Mouse (Mus musculus) MEL (cell line): ENCODE measurements at regions not wholly inside any gene's neighbourhood (a gene's known extent, or its start where the extent isn't known, plus 50 kb on each side); places are given as distances from the start of the nearest gene placed in this dataset.

ENCODE experiments used
- DNase-seq: peaks from one replicate; pipeline ENCODE4 v3.0.0; 2011; ENCODE audit warnings: low read depth, low spot score
- H3K27ac ChIP-seq: 2 replicates; pipeline ENCODE4 v1.5.1; 2012; ENCODE audit warnings: low read depth, mild to moderate bottlenecking, control low read depth, low read length, moderate library complexity; ENCODE audit not compliant: control insufficient read depth
- H3K27me3 ChIP-seq, 2 experiments: fragments of 150-350 bp in 1 of 2; sonication (generic) in 1 of 2; 2 replicates each; pipeline ENCODE4 v1.6.1; 2012; ENCODE audit warnings: low read length in 2 of 2, mild to moderate bottlenecking in 2 of 2, improper control_type of control experiment in 1 of 2, moderate library complexity in 1 of 2; ENCODE audit not compliant: insufficient read depth in 2 of 2, control insufficient read depth in 1 of 2
- H3K36me3 ChIP-seq, 2 experiments: 2 replicates each; pipeline ENCODE4 v1.6.1; 2012 to 2014; ENCODE audit warnings: low read length in 2 of 2, improper control_type of control experiment in 1 of 2, inconsistent platforms in 1 of 2, mild to moderate bottlenecking in 1 of 2; ENCODE audit not compliant: insufficient read depth in 2 of 2, control insufficient read depth in 1 of 2
- H3K4me1 ChIP-seq, 2 experiments: fragments of 150-350 bp in 1 of 2; sonication (generic) in 1 of 2; 2 replicates each; pipeline ENCODE4 v1.6.1; 2012; ENCODE audit warnings: low read length in 2 of 2, improper control_type of control experiment in 1 of 2, mild to moderate bottlenecking in 1 of 2; ENCODE audit not compliant: insufficient read depth in 2 of 2, control insufficient read depth in 1 of 2
- H3K4me3 ChIP-seq, 2 experiments: fragments of 150-350 bp in 1 of 2; sonication (generic) in 1 of 2; 2 replicates each; pipeline ENCODE4 v1.5.1; 2012; ENCODE audit warnings: low read depth in 2 of 2, low read length in 2 of 2, mild to moderate bottlenecking in 2 of 2, moderate library complexity in 2 of 2, control low read depth in 1 of 2, improper control_type of control experiment in 1 of 2; ENCODE audit not compliant: control insufficient read depth in 1 of 2, insufficient read depth in 1 of 2
- H3K79me2 ChIP-seq: 2 replicates; pipeline ENCODE4 v1.6.1; 2012; ENCODE audit warnings: mild to moderate bottlenecking, low read length, moderate library complexity; ENCODE audit not compliant: control insufficient read depth, poor library complexity, insufficient read depth
- H3K9ac ChIP-seq: 2 replicates; pipeline ENCODE4 v1.6.1; 2012; ENCODE audit warnings: low read depth, mild to moderate bottlenecking, control low read depth, low read length, moderate library complexity; ENCODE audit not compliant: control insufficient read depth, poor library complexity, severe bottlenecking
- H3K9me3 ChIP-seq: fragments of 150-350 bp; sonication (generic); replicated peaks from 2 replicates; pipeline ENCODE4 v1.6.1; 2012; ENCODE audit warnings: mild to moderate bottlenecking, low read length, improper control_type of control experiment, moderate library complexity; ENCODE audit not compliant: insufficient read depth
- ETS1 ChIP-seq: IDR thresholded peaks from 2 replicates; pipeline ENCODE4 v1.6.1; 2012; ENCODE audit warnings: low read depth, mild to moderate bottlenecking, inconsistent platforms, low read length, improper control_type of control experiment, moderate library complexity
- GATA1 ChIP-seq: IDR thresholded peaks from 2 replicates; pipeline ENCODE4 v1.6.1; 2011; ENCODE audit warnings: low read depth, low read length, improper control_type of control experiment
- JUND ChIP-seq: IDR thresholded peaks from 2 replicates; pipeline ENCODE4 v1.6.1; 2011; ENCODE audit warnings: low read depth, mild to moderate bottlenecking, improper control_type of control experiment, low read length
- MAZ ChIP-seq: IDR thresholded peaks from 2 replicates; pipeline ENCODE4 v1.6.1; 2012; ENCODE audit warnings: low read depth, mild to moderate bottlenecking, inconsistent platforms, low read length, improper control_type of control experiment
- MEF2A ChIP-seq: IDR thresholded peaks from 2 replicates; pipeline ENCODE4 v1.6.1; 2014; ENCODE audit warnings: low read depth, mild to moderate bottlenecking, inconsistent platforms, low read length, improper control_type of control experiment; ENCODE audit not compliant: poor library complexity, insufficient replicate concordance, severe bottlenecking; ENCODE audit errors: extremely low read depth
- NELFE ChIP-seq: IDR thresholded peaks from 2 replicates; pipeline ENCODE4 v1.6.1; 2011; ENCODE audit warnings: low read depth, low read length, improper control_type of control experiment
- POLR2AphosphoS5 ChIP-seq: IDR thresholded peaks from 2 replicates; pipeline ENCODE4 v1.6.1; 2012; ENCODE audit warnings: low read depth, borderline replicate concordance, mild to moderate bottlenecking, inconsistent platforms, low read length, moderate library complexity, mixed read lengths
- RAD21 ChIP-seq: IDR thresholded peaks from 2 replicates; pipeline ENCODE4 v1.6.1; 2011; ENCODE audit warnings: mild to moderate bottlenecking, low read depth, low read length, improper control_type of control experiment
- TAL1 ChIP-seq: IDR thresholded peaks from 2 replicates; pipeline ENCODE4 v1.6.1; 2012; ENCODE audit warnings: mild to moderate bottlenecking, inconsistent platforms, low read length, moderate library complexity, mixed read lengths
- TCF12 ChIP-seq: IDR thresholded peaks from 2 replicates; pipeline ENCODE4 v1.6.1; 2014; ENCODE audit warnings: low read depth, mild to moderate bottlenecking, inconsistent platforms, low read length, improper control_type of control experiment, moderate library complexity
- USF2 ChIP-seq, 2 experiments: IDR thresholded peaks; 2 replicates each; pipeline ENCODE4 v1.6.1; 2011 to 2012; ENCODE audit warnings: improper control_type of control experiment in 2 of 2, low read length in 2 of 2, borderline replicate concordance in 1 of 2, inconsistent platforms in 1 of 2, low read depth in 1 of 2, mild to moderate bottlenecking in 1 of 2; ENCODE audit not compliant: insufficient read depth in 1 of 2
- ZKSCAN1 ChIP-seq: IDR thresholded peaks from 2 replicates; pipeline ENCODE4 v1.6.1; 2012; ENCODE audit warnings: low read depth, mild to moderate bottlenecking, inconsistent platforms, low read length, improper control_type of control experiment, moderate library complexity
- ZNF384 ChIP-seq: IDR thresholded peaks from 2 replicates; pipeline ENCODE4 v1.6.1; 2012; ENCODE audit warnings: low read depth, mild to moderate bottlenecking, inconsistent platforms, low read length, improper control_type of control experiment

DNA sequence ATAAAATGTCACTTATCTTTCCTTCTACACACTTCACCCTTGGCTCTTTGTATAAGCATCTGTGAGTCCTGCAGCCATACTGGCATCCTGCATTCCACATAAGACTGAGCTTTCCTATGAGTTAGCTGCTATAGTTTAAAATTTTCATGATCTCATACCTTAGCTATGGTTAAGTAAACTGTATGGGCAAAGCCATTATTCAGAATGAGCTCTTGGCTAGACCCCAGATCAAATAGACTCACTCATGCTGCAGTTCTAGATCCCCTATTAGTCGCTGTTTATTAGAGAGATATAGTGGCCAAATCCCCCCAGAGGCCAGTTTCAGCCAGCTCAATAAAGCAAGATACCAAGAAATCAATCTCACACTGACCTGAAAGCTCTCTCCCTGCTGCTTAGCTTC, 110.9 kb upstream of the Dap start:
- Histone ChIP-seq H3K79me2 (no peaks in the 10 kb centered on the region), H3K9ac (no peak overlapping the region), H3K4me1 (no peaks in the 10 kb centered on the region), H3K36me3 (no peaks in the 10 kb centered on the region), H3K27me3 (no peaks in the 10 kb centered on the region), H3K4me3 (no peak overlapping the region), H3K9me3 (no peaks in the 10 kb centered on the region), H3K27ac (no peak overlapping the region)
- DNase-seq: no peak
- TF ChIP-seq GATA1: no peak
- no peak for TF ChIP-seq USF2 (IDR thresholded peaks at IDR 0.05; ENCODE audit: borderline replicate concordance in 1 of 2, insufficient read depth in 1 of 2, low read depth in 1 of 2, low read length in 2 of 2)
- no peak for TF ChIP-seq ZKSCAN1
- no peak for TF ChIP-seq ETS1
- no peak for TF ChIP-seq MAZ

DNA sequence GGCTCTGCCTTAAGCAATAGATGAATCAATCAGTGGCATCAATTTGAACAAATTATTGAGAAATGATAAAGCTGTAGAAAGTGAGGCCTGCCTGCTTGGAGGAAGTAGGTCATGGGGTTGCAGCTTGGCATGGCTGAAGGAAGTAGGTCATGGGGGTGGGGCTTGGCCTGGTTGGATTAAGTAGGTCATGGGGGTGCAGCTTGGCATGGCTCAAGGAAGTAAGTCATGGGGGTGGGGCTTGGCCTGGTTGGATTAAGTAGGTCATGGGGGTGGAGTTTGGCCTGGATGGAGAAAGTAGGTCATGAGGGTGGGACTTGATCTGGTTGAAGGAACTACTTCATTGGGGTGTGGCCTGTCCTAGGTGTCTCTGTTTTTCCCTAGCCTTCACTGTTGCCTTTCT, 106.8 kb upstream of the Dap start:
- TF ChIP-seq MEF2A: no peak
- no peak for TF ChIP-seq MAZ
- no peak for TF ChIP-seq RAD21
- no peak for TF ChIP-seq NELFE
- TF ChIP-seq POLR2AphosphoS5: no peak
- no peak for TF ChIP-seq TAL1
- H3K27me3 ChIP-seq: no peaks in the 10 kb centered on the region
- DNase-seq: no peak
- no peaks in the 10 kb centered on the region for H3K9me3 ChIP-seq
- H3K36me3 ChIP-seq: no peaks in the 10 kb centered on the region
- H3K9ac ChIP-seq: no peak overlapping the region
- no peaks in the 10 kb centered on the region for H3K79me2 ChIP-seq
- H3K4me3 ChIP-seq: no peak overlapping the region
- no peaks in the 10 kb centered on the region for H3K4me1 ChIP-seq
- H3K27ac ChIP-seq: no peak overlapping the region

DNA sequence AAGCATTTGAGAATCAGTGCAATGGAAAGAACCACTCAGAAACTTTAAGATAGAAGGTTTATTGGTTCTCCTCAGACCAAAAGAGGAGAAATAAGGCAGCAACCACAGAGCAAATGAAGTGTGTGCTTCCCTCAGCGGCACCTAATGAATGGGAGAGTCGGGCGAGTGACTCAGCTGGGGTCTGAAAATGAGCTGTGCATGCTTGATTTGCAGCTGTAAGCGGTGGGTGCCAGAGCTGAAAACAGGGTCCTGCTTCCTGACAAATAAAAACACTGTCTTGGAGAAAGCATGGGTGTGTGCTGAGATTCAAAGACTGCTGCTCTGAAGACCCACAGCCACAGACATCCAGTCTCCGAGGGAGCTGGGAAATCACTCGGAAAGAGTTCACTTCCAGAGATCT, 104.0 kb upstream of the Dap start:
- Histone ChIP-seq H3K9me3 (no peaks in the 10 kb centered on the region), H3K4me3 (no peak overlapping the region), H3K27me3 (no peaks in the 10 kb centered on the region), H3K9ac (no peak overlapping the region), H3K27ac (no peak overlapping the region), H3K79me2 (no peaks in the 10 kb centered on the region), H3K36me3 (no peaks in the 10 kb centered on the region), H3K4me1 (no peaks in the 10 kb centered on the region)
- no peak for DNase-seq
- TF ChIP-seq ZNF384: no peak
- TF ChIP-seq JUND: no peak
- TF ChIP-seq TCF12: no peak
